Mouse (Mus musculus): ENCODE data around the gene Xpo4. TPM values are rescaled to one million over a fixed set of nuclear protein-coding genes. Genes with fewer than 3 reads are reported as not detected.
A peak's percentile ranks its signal among the peaks of the same experiment; 100 is the strongest.

The Xpo4 gene
- 29.3 and 30.4 TPM in 2 replicates for polyA plus RNA-seq (2016; fragmentation: Nextera tagmentation; extraction: Ambion mirVana)

GRCm38 (mm10) chr14:57664822-57665627, at the start of gene Xpo4:
TSS of gene Xpo4 (minus strand) at chr14:57665430.
- Histone ChIP-seq H3K4me1 (peaks cover 29% of the 10 kb centered on the region), H3K27ac (peak within 1 kb of the TSS; percentile 98), H3K27me3 (ENCODE audit: poor library complexity, severe bottlenecking) (no peaks in the 10 kb centered on the region), H3K36me3 (replicated peaks) (peaks cover 7% of the 10 kb centered on the region), H3K4me3 (peak within 1 kb of the TSS; percentile 91), H3K9me3 (no peaks in the 10 kb centered on the region)
- under 1% methylated on average over 80 of the region's 80 CpGs for WGBS
- DNase-seq (ENCODE audit: extremely low spot score, low spot score), result peak; percentile 84

GRCm38 (mm10) chr14:57712884-57713283, 47.7 kb upstream of the Xpo4 start:
- H3K4me1 ChIP-seq, result peaks cover 34% of the 10 kb centered on the region
- no peaks in the 10 kb centered on the region for H3K27me3 ChIP-seq (ENCODE audit: poor library complexity, severe bottlenecking)
- 92% methylated on average over 1 of the region's 1 CpGs for WGBS
- H3K36me3 ChIP-seq (replicated peaks), result peaks cover 26% of the 10 kb centered on the region
- no peak overlapping the region for H3K4me3 ChIP-seq
- no peak overlapping the region for H3K27ac ChIP-seq
- DNase-seq (ENCODE audit: extremely low spot score, low spot score), result no peak
- no peaks in the 10 kb centered on the region for H3K9me3 ChIP-seq

GRCm38 (mm10) chr14:57711059-57711458, 45.8 kb upstream of the Xpo4 start:
- no peaks in the 10 kb centered on the region for H3K9me3 ChIP-seq
- WGBS, result 94% methylated on average over 6 of the region's 6 CpGs
- H3K27ac ChIP-seq, result no peak overlapping the region
- H3K4me1 ChIP-seq, result peaks cover 38% of the 10 kb centered on the region
- no peaks in the 10 kb centered on the region for H3K27me3 ChIP-seq (ENCODE audit: poor library complexity, severe bottlenecking)
- no peak for DNase-seq (ENCODE audit: extremely low spot score, low spot score)
- H3K4me3 ChIP-seq, result no peak overlapping the region
- peaks cover 20% of the 10 kb centered on the region for H3K36me3 ChIP-seq (replicated peaks)

DNA sequence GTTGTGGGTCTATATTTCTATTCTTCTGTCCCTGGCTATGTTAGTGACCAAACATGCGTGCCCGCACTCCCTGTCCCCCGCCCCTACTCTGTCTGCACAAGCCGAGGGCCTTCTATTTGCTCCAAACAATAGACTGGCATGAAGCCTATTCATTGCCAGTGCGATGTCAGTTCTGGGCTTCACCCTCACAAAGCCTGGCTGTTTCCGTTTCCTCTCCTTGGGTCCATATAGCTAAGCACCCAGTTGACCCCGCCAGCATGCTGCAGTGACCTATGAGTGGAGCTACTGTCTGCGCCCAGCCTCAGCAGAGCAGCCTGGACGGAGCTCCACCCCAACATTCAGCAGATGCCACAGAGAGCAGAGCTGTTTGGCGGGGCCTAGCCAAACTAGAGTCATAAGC, 43.9 kb upstream of the Xpo4 start:
- Histone ChIP-seq H3K27me3 (ENCODE audit: poor library complexity, severe bottlenecking) (no peaks in the 10 kb centered on the region), H3K9me3 (no peaks in the 10 kb centered on the region), H3K27ac (peak overlapping the region; percentile 0; the same call in 1 of the 2 replicates), H3K36me3 (replicated peaks) (peaks cover 32% of the 10 kb centered on the region), H3K4me1 (peaks cover 38% of the 10 kb centered on the region), H3K4me3 (no peak overlapping the region)
- 36% methylated on average over 10 of the region's 10 CpGs for WGBS
- no peak for DNase-seq (ENCODE audit: extremely low spot score, low spot score)

DNA sequence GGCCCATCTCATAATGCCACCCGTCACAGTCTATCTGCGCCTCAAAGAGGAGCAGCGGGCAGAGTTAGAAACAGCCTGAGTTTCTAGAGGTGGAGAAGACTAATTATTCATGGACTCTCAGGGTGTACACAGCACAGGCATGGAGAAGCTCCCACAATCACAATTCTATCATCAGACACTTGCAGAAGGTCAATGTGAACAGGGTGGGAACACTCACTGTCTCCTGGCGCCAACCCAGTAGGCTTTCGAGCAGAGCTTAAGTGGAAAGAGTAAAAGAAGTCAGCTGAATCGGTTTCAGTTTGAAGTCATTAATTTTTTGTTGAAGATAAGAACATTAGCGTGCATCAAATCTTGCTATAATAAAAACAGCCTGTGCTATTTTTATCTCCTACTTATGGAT, 43.4 kb upstream of the Xpo4 start:
- H3K27ac ChIP-seq, result no peak overlapping the region
- H3K4me3 ChIP-seq, result no peak overlapping the region
- DNase-seq (ENCODE audit: extremely low spot score, low spot score), result no peak
- no peaks in the 10 kb centered on the region for H3K9me3 ChIP-seq
- no peaks in the 10 kb centered on the region for H3K27me3 ChIP-seq (ENCODE audit: poor library complexity, severe bottlenecking)
- peaks cover 36% of the 10 kb centered on the region for H3K36me3 ChIP-seq (replicated peaks)
- H3K4me1 ChIP-seq, result peaks cover 38% of the 10 kb centered on the region
- WGBS, result 90% methylated on average over 7 of the region's 7 CpGs

GRCm38 (mm10) chr14:57707100-57707893, 42.1 kb upstream of the Xpo4 start:
- Histone ChIP-seq H3K4me3 (no peak overlapping the region), H3K27ac (peak overlapping the region; percentile 84), H3K27me3 (ENCODE audit: poor library complexity, severe bottlenecking) (no peaks in the 10 kb centered on the region), H3K4me1 (peaks cover 39% of the 10 kb centered on the region), H3K9me3 (no peaks in the 10 kb centered on the region), H3K36me3 (replicated peaks) (peaks cover 41% of the 10 kb centered on the region)
- DNase-seq (ENCODE audit: extremely low spot score, low spot score), result no peak
- 53% methylated on average over 18 of the region's 18 CpGs for WGBS

GRCm38 (mm10) chr14:57706760-57707099, 41.5 kb upstream of the Xpo4 start:
- H3K4me3 ChIP-seq, result no peak overlapping the region
- H3K27ac ChIP-seq, result peak overlapping the region; percentile 84
- H3K9me3 ChIP-seq, result no peaks in the 10 kb centered on the region
- H3K36me3 ChIP-seq (replicated peaks), result peaks cover 42% of the 10 kb centered on the region
- WGBS, result 91% methylated on average over 4 of the region's 4 CpGs
- DNase-seq (ENCODE audit: extremely low spot score, low spot score), result no peak
- peaks cover 45% of the 10 kb centered on the region for H3K4me1 ChIP-seq
- no peaks in the 10 kb centered on the region for H3K27me3 ChIP-seq (ENCODE audit: poor library complexity, severe bottlenecking)

DNA sequence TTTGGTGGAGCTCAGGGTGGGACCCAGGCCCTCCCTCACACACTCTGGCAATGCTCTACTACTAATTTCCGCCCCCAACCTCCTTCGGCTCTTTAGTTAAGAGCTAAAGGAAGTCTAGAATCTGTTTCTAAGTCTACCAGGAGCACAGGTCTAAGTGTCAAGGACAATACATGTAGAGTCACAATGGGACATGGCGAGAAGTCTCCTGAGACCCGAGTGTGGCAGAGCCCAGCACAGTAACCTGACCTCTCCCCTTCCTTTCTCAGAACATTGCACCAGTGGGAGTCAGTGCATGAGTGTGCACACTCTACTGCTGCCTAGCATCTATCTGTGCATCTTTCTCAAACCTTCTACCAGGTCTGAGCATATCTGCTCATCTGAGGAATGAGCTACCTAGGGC, 40.5 kb upstream of the Xpo4 start:
- Histone ChIP-seq H3K9me3 (no peaks in the 10 kb centered on the region), H3K27me3 (ENCODE audit: poor library complexity, severe bottlenecking) (no peaks in the 10 kb centered on the region), H3K4me1 (peaks cover 48% of the 10 kb centered on the region), H3K36me3 (replicated peaks) (peaks cover 46% of the 10 kb centered on the region), H3K4me3 (no peak overlapping the region), H3K27ac (no peak overlapping the region)
- 92% methylated on average over 4 of the region's 4 CpGs for WGBS
- no peak for DNase-seq (ENCODE audit: extremely low spot score, low spot score)

- H3K4me3 ChIP-seq, result no peak overlapping the region
- DNase-seq (ENCODE audit: extremely low spot score, low spot score), result no peak
- peaks cover 52% of the 10 kb centered on the region for H3K36me3 ChIP-seq (replicated peaks)
- H3K27ac ChIP-seq, result no peak overlapping the region
- H3K9me3 ChIP-seq, result no peaks in the 10 kb centered on the region
- H3K27me3 ChIP-seq (ENCODE audit: poor library complexity, severe bottlenecking), result no peaks in the 10 kb centered on the region
- 83% methylated on average over 4 of the region's 4 CpGs for WGBS
- peaks cover 48% of the 10 kb centered on the region for H3K4me1 ChIP-seq
Measured at GRCm38 (mm10) chr14:57705075-57705474, 39.8 kb upstream of the Xpo4 start.

- WGBS, result 66% methylated on average over 12 of the region's 12 CpGs
- H3K36me3 ChIP-seq (replicated peaks), result peaks cover 81% of the 10 kb centered on the region
- no peaks in the 10 kb centered on the region for H3K27me3 ChIP-seq (ENCODE audit: poor library complexity, severe bottlenecking)
- peaks cover 17% of the 10 kb centered on the region for H3K4me1 ChIP-seq
- no peaks in the 10 kb centered on the region for H3K9me3 ChIP-seq
- H3K4me3 ChIP-seq, result no peak overlapping the region
- peak overlapping the region; percentile 78 for H3K27ac ChIP-seq
- DNase-seq (ENCODE audit: extremely low spot score, low spot score), result no peak
Measured at GRCm38 (mm10) chr14:57701915-57702477, 36.8 kb upstream of the Xpo4 start.

- Histone ChIP-seq H3K4me1 (peaks cover 11% of the 10 kb centered on the region), H3K27ac (no peak overlapping the region), H3K9me3 (no peaks in the 10 kb centered on the region), H3K4me3 (no peak overlapping the region), H3K36me3 (replicated peaks) (peaks cover 88% of the 10 kb centered on the region), H3K27me3 (ENCODE audit: poor library complexity, severe bottlenecking) (no peaks in the 10 kb centered on the region)
- WGBS, result 97% methylated on average over 33 of the region's 33 CpGs
- no peak for DNase-seq (ENCODE audit: extremely low spot score, low spot score)
Measured at GRCm38 (mm10) chr14:57699461-57699970, 34.3 kb upstream of the Xpo4 start.

GRCm38 (mm10) chr14:57699016-57699415, 33.8 kb upstream of the Xpo4 start:
- H3K36me3 ChIP-seq (replicated peaks), result peaks cover 91% of the 10 kb centered on the region
- WGBS, result 92% methylated on average over 10 of the region's 10 CpGs
- no peaks in the 10 kb centered on the region for H3K27me3 ChIP-seq (ENCODE audit: poor library complexity, severe bottlenecking)
- no peak overlapping the region for H3K4me3 ChIP-seq
- DNase-seq (ENCODE audit: extremely low spot score, low spot score), result no peak
- peaks cover 11% of the 10 kb centered on the region for H3K4me1 ChIP-seq
- H3K27ac ChIP-seq, result no peak overlapping the region
- H3K9me3 ChIP-seq, result no peaks in the 10 kb centered on the region

All from forebrain, embryonic 10.5 days (tissue).